Mouse (Mus musculus) bone marrow macrophage, adult 2 months (primary cell): ENCODE data around the gene Gfod1.

ENCODE experiments used
- CTCF ChIP-seq: IDR thresholded peaks from 2 replicates; pipeline ENCODE4 v1.5.1; 2012; ENCODE audit warnings: low read depth, mild to moderate bottlenecking, low read length, moderate library complexity
- POLR2A ChIP-seq: IDR thresholded peaks from 2 replicates; pipeline ENCODE4 v1.6.1; 2012; ENCODE audit warnings: mild to moderate bottlenecking, low read depth, low read length, borderline replicate concordance

GRCm38 (mm10) chr13:43217686-43218085, 86.3 kb downstream of the Gfod1 start:
- no peak for TF ChIP-seq POLR2A
- no peak for TF ChIP-seq CTCF
